Mouse (Mus musculus) gastrocnemius, postnatal 25 days (tissue): Measurements from ENCODE around the gene Jsrp1. TPM values are rescaled to one million over a fixed set of nuclear protein-coding genes. Genes with fewer than 3 reads are reported as not detected.

Source experiments
- DNase-seq: peaks from one replicate; pipeline ENCODE4 v3.0.0; 2022
- total RNA-seq, 2 experiments: library from RNA; stranded (reverse); gene quantifications; 1 replicate in 1 of 2; 2 replicates in 1 of 2; pipeline ENCODE4 v1.2.3; 2021

Gene Jsrp1
- total RNA-seq, 2 experiments from 2014 or later = 395 to 415 TPM

DNA sequence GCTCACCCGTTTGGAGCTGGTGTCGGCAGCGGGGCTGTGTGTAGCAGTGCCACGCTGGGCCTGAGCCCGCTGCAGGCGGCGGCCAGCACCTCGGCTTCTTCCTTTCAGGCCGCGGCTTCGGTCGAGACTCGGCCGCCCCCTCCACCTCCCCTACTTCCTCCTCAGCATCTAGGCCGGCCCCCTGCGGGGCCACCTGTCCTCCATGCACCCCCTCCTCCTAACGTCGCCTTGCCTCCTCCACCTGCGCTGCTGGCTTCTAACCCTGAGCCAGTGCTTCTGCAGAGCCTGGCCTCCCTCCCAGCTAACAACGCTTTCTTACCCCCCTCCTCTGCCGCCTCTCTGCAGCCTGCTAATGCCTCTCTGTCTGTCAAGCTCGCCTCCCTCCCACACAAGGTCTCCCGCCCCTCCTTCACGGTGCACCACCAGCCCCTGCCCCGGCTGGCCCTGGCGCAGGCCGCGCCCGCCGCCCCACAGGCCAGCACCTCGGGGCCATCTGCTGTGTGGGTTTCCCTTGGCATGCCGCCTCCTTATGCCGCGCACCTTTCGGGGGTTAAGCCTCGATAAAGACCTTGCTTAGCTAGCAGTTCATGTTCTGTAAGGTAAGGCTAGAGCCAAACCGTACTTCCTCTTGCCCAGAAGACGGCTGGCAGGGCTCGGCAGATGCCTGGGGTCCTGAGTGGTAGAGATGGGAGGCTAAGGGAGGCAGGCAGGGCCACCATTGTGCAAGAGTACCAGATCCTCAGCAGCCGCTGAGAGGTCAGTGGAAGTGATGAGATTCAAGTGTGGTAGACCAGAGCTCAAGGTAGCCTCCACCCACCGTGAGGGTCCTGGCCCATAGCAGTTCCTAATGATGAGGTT is 20.9 kb downstream of the Jsrp1 start:
- no peak for DNase-seq

DNA sequence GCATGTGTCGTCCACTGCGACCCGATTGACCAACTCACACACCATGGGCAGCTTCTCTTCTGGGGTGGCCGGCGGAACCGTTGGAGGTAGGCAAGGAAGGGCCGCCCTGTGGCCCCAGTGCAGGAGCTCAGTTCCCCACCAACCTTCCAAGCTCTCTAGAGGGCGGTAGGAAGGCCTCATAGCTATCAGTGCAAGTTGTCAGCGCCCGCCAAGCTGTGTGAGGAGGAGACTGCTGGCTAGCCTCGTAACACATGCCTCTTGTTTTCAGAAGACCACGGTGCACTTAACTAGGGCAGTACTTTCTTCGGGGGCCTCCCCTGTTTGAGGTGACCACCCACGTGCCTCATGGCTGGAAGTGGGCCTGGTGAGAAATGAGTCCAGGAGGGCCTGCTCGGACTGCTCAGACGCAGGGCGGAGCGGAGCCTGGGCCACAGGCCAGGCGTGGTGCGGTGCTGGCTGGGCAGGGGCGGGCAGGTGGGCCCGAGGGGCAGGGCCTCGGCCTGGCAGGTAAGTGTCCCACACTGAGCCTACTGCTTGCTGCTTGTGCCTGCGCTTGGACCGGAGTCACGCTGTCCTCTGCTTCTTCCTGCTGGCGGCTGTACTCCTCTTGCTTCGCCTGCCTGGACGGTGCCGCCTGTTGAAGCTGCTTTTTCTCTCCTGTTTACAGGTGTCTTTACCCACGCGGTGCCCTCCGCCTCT is 21.7 kb downstream of the Jsrp1 start:
- DNase-seq = no peak

DNA sequence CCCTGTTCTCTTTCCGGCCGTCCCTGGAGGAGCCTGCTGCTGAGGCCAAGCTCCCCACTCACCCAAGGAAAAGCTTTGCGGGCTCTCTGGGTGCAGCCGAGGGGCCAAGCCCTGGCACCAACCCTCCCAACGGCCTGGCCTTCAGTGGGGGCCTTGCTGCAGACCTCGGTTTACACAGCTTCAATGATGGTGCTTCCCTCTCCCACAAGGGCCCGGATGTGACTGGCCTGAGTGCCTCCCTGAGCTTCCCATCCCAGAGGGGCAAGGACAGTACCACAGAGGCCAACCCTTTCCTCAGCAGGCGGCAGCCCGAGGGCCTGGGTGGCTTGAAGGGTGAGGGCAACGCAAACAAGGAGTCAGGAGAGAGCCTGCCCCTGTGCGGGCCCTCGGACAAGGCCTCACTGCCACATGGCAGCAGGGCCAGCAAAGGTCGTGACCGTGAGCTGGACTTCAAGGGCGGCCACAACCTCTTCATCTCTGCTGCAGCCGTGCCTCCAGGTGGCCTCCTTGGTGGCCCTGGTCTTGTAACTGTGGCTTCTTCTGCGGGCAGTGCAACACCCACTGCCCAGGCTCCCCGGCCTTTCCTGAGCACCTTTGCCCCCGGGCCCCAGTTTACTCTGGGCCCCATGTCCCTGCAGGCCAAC is 22.4 kb downstream of the Jsrp1 start:
- no peak for DNase-seq

DNA sequence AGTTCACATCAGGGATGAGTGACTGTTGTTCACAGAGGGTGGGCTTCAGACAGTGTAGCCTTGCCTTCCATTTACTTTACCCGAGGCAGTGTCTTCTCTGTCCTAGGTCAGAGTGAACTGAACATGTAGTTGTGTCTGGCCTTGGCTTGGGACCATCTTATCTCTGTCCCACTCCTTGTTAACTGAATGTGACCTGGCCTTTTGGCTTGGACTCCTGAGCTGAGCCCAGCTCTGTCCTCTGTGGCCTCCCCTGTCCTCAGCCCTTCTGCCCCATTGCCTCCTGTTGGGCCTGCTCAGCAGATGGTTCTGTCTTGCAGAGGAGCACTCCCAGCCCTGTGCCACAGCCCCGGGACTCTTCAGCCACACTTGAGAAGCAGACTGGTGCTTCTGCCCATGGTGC is 25.8 kb downstream of the Jsrp1 start:
- no peak for DNase-seq

DNA sequence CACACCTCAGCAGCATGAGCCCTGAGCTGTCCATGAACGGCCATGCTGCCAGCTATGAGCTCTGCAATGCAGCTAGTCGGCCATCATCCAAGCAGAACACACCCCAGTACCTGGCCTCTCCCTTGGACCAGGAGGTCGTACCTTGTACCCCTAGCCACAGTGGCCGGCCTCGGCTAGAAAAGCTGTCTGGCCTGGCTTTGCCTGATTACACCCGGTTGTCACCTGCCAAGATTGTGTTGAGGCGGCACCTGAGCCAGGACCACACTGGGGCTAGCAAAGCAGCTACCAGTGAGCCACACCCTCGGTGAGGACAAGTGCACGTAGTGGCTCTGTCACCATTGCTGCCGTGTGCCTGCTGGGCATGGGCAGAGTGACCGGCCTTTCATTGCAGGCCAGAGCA is 27.3 kb downstream of the Jsrp1 start:
- no peak for DNase-seq

DNA sequence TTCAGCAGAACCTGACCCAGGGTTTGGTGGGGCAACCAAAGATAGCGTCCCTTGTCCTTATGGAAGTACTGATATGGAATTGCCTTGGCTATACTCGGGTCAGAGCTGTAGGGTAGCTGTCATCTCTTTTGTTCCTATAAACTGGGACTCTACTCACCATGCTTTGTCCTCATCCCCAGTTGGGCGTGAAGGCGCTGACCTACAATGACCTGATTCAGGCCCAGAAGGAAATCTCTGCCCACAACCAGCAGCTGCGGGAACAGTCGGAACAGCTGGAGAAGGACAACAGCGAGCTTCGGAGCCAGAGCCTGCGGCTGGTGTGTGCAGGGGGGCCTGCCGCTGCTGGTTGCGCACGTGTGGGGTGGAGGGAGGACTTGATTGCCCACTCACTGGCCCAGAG is 28.4 kb downstream of the Jsrp1 start:
- no peak for DNase-seq

DNA sequence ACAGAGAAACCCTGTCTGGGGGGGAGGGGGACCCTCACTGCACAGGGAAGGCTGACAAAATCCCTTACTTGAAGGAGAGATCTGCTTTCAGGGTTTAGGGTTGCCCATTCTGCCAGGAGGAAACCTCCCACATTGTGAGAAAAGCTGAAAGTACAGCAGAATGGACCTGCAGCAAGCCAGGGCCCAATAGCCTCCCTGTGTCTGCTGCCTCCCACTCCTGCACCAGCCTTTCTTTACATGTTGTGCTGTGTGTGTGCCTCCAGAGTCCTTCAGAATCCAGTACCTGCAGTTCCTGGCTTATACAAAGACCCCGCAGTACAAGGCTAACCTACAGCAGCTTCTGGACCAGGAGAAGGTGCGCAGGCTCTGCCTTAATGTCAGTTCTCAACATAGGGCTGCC is 29.0 kb downstream of the Jsrp1 start:
- DNase-seq = no peak

DNA sequence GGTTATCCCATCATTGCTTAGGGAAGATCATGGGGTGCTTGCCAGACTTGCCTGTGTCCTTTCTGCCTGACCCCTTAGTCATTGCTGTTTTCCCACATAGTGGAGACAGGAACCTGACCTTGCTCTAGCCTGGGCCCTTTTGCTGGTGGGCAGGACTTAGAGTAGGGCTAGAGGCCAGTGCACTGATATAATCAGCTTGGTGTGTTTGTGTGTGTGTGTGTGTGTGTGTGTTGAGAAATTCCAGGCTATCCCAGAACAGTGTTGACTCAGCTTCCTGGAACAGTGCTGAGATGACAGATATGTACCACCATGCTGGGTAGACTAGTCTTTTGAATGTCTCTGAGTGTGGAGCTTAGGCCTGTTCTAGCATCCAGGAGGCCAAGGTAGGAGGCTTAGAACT is 33.7 kb downstream of the Jsrp1 start:
- DNase-seq = no peak

DNA sequence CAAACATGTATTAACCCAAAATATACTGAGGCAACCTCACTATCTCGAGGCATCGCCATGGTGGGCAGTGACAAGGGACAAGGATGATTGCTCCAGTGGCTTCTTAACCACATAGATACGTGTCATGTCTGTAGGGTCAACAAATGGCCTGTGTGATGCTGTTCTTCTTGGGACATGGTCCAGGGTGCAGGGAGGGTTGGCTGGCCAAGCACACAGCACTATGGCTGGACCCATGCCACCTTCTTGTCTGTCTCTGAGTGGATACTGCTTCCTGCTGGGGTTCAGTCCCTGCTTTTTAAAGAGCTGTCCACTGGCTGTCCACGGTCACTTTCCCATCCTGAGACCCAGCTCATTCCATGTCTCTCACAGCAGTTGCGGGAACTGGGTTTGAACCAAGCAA is 36.2 kb downstream of the Jsrp1 start:
- no peak for DNase-seq

DNA sequence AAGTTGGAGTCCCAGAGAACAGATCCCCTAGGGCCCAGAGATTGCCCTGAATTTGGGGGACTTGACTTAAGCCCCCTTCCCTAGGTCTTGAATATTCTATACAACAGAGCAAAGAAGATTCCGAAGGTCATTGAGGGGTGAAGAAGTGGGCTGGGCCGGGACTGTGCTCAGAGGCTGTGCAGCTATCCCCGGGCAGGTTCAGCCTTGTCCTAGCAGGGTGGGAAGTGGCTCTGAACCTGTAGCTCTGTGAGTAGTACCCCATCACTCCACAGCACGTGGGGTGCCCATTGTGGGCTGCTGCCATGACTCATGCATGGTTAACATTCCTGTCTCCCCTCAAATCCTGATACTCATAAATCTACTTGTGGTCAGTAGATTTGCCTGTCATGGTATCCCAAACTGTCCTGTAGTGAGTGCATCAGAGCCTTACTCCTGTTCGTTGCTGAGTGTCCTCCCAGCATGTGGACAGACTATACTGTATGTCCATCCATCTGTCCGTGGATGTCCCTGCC is 36.9 kb downstream of the Jsrp1 start:
- no peak for DNase-seq

DNA sequence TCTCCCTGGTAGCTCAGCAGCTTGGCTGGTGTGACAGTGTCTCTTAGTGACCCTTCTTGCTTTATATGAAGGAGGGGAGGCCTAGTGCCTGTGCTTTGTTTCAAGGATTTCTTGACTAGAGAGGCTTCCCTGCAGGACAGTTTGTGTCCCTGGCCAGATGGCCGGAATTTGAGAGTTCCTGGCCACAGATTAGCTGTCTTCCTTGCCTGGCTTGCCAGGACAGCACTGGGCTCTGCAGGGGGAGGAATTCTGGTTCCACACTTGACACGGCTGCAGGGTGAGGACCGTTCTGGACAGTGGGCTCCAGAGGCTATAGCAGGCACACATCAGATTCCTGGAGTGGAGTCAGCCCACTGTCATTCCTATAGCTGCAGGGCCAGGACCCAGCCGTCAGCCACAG is 37.6 kb downstream of the Jsrp1 start:
- peak; percentile 59 for DNase-seq

DNA sequence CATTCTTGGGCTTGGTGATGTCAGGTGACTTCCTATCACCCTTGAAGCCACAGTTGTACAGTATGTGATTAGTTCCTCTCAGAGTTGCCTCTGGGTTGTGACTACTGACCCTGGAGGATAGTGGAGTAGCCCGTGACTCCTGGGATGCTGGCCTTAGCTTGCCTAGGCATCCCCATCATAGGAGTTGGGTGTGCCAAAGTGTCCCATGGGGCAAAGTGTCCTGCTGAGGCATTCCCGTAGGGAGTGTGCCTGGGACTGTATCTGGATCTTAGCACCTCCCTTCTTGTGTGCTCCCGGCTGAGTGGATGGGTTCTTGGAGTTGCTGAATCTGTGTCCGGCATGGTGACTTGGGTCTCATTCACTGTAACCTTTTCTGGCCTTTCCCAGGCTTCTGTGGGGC is 38.3 kb downstream of the Jsrp1 start:
- no peak for DNase-seq

DNA sequence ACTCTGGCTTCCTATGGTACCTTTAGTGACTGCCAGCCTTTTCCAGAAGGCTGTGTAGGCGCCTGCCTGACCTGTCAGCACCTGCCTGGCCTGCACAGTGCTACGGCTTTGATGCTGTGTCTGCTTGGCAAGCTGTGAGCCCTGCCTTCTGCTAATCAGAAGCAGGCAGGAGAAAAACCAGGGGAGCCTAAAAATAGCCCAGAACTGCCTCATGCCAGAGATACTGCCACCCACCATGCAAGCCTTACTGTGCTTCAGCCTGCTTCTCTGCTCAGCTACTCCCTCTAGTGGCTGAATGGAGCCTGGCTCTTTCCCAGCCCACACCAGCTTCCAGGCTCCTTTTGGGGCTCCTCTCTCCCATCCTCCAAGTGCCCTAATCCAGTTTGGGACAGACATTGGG is 38.7 kb downstream of the Jsrp1 start:
- DNase-seq = peak; percentile 83

DNA sequence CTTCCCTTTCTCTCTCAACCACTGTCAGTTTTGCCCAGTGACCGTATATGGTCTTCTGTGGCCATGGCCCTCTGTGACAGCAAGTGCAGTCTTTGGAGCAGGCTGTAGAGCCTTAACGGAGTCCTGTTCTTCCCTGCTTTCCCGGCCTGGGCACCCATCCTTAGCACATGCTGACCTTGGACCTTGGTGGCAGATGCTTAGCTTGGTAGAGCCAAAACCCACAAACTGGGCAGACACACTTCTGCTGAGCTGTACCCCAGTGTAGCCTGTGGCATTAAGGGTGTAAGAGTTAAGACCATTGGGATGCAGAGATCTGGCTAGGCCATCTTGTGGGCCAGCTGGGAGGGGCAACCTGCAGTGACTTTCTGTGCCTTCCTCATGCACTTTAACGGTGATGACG is 39.5 kb downstream of the Jsrp1 start:
- DNase-seq = no peak

DNA sequence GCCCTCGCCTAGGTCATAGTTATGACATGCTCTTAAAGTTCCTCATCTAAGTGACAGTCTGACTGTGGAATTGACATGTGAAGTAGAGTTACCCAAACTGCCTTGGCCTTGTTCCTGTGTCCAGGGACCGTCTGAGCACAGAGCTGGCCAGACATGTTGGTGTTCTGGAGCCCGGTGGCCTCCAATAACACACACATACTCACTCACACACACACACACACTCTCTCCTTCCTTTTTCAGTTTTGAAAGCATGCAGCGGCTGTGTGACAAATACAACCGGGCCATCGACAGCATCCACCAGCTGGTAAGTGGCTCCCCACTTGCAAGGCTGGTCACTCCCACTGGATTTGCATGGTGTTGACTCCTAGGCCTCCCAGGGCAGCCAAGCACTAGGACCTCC is 44.9 kb downstream of the Jsrp1 start:
- no peak for DNase-seq

DNA sequence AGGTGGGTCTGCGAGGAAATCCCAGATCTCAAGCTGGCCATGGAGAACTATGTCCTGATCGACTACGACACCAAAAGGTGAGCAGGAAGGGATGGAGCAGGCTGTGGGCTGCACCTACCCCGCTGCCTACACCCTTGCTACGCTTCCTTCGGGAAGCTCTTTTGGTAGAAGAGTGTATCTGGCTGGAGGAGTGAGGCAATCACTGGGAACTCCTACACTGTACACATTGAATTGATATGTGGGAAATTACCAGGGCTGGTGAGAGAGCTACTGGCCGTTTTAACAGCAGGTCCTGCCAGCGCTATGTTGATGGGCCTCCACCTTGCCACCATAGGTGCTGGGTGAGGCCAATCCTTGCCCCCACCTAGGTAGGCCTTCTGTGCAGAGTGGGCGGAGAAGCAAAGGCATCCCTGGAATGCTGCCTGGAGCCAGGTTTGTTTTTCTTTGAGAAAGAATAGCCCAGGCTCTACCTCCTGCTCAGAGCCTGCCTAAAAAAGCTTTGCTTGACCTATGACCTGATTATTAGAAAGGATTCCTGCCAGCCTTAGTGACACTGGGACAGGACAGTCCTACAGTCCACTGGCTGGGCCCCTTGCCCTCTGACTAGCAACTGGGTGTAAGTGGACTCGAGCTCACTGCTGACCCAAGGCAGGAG is 47.0 kb downstream of the Jsrp1 start:
- no peak for DNase-seq

DNA sequence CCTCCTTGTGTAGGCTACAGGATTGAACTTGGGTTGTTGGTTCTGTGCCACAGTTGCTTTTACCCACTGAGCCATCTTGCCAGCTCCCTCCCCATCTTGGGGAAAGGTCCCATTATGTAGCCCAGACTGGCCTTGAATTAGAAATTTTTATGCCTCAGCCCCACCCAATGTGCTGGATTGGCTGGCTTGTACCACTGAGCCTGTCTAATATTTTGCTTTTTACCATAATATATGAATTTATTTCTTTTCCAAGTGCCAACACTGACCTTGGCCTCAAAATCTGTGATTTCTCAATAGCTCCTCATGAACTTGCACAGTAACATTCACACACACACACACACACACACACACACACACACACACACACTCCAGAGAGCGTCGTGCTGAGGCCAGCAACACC is 47.6 kb downstream of the Jsrp1 start:
- DNase-seq = no peak

DNA sequence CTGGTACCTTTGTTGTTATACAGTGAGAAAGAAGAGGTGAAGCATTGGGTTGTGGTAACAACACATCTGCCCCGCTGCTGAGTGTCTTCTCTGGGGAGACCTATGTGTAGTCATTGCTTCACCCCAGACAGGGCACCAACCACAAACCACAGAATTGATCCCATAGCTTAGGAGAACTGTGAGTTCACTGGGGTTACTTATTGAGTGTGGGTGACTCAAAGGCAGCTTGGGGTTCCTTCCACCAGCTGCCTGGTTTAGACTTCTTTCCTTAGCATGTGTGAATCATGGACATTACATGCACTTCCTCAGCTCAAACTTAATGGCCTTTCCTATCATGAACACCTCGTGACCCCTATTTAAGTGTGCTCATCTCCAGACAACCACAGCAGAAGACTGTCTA is 49.8 kb downstream of the Jsrp1 start:
- no peak for DNase-seq

DNA sequence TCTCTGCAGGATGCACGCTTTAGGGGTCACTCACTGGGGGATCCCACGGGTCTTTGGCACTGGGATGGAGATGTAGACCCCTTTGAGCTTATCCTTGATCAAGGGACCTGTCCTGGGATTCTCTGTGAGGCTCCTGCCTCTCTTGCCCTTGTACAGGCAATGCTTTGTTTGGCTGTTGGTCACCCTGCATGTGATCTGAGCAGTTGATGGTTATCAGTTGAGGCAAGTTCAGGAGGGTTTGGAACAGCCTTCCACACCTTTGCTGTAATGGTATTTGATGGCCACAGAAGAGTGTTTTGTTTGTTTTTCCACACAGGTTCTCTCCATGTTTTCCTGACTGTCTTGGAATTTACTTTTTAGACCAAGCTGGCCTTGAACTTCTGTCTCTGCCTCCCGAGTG is 51.5 kb downstream of the Jsrp1 start:
- no peak for DNase-seq

DNA sequence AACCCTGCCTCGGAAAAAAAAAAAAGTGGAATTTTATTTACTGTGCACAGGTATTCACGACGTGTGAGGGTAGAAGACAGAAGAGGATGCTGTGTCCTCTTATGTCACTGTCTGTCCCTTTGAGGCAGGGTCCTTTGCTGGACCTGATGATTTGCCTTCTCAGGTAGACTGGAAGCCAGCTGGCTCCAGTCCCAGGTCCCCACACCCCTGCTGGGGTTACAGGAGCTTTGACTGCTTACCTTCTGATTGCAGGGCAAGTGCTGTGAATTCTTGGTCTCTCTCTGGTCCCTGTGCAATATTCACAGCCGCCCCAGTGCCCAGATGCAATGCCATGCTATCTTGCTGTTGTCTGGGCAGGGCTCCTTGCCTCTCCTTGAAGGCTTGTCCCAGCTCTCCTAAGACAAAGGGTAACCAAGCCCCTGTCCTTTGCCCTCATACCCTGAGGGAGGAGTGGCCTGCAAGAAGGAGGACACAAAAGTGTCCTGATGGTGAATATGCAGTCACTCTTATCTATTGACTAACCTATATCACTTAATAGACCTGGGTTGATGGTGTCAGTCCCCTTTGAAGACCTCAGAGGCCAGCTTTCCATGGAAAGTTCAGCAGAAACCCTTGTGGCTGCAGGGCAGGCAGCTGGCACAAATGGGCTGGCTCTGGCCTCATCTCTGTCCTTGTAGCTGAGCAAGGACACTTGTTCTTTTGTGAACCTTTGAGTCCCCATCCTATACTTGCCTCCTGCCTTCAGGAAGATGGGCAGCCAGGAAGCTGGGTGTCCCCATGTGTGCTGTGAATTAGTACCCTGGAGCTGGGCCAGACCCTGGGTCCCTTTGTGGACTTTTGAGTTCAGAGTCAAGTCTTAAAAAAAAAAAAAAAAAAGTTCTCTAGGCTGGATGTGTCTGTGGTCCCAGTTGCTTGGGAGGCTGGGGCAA is 52.4 kb downstream of the Jsrp1 start:
- no peak for DNase-seq

DNA sequence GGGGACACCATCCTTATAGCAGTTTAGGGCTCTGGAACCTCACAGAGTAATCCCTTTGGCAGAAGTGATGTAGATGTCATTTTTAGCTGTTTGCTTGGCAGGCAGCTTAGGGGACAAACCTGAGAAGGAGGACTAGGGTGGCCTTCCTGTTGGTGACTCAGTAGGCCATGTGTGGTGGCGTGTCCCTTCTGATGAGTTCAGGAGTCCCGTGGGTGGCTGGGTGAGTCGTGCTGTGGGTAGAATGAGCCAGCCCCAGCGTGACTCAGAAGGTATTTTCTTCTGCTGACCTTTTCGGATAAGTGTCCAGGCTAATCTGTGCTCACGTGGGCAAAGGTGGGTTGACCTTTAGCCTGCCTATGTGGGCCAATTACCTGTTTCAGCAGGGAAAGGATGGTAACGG is 54.6 kb downstream of the Jsrp1 start:
- DNase-seq = no peak
